Mouse (Mus musculus): ENCODE measurements at regions not wholly inside any gene's neighbourhood (a gene's known extent, or its start where the extent isn't known, plus 50 kb on each side); places are given as distances from the start of the nearest gene placed in this dataset.

DNA sequence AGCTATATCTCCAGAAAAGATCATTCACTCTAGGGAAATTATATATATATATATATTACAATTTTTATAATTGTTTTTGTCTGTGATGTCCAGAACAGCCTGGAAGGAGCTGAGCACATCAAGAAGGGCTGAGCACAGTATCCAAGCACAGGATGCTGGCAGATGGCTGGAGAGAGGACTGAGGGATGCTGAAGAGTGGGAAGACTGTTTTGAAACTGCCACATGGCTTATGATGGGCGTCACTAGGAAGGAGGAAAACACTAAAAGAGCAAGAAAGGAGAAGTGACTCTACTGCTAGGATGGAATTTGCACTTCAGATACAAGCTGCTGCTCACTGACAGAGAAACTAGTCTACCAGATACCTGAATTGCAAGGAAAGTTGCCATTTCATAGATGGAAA is 50.4 kb upstream of the Atg10 start:
- no peak for DNase-seq

DNA sequence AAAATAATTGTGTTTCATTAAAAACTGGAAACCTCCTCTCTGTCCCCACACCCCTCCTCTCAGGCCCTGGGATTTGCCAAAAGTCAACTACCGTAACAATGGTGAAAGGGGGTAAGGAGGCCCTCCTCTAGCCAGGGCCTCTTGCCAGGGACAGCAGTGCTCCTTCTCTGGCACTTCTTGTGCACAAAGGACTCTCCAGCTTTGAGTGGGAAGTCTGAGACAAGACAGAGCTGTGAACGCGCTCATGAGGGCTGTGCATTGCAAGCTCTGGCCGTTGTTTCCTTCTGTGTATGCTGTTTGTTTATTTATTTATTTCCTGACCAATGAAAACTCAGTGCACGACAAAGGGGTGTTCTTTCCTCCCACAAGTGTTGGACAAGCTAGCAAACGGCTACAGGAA is 50.8 kb upstream of the Atg10 start:
- DNase-seq = peak in 1 of 2 experiments; percentile 14

DNA sequence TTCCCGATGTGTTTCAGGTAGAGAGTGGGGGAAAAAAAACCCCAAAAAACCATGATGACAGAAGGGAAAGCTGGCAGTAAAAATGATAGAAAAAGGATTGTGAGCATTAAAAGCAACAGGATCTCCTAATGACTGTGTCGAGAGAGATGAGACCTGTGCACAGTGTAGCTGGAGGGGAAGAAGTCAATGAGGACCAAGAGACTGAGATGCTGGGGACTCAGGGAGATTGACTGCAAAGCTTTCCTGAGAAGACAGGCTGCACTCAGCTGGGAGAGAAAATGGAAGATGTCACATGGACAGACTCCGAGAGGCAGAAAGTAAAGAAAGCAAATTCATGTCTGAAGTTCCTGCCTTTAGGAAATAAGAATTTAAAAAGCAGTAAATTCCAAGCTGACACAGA is 55.7 kb upstream of the Atg10 start:
- DNase-seq = no peak

DNA sequence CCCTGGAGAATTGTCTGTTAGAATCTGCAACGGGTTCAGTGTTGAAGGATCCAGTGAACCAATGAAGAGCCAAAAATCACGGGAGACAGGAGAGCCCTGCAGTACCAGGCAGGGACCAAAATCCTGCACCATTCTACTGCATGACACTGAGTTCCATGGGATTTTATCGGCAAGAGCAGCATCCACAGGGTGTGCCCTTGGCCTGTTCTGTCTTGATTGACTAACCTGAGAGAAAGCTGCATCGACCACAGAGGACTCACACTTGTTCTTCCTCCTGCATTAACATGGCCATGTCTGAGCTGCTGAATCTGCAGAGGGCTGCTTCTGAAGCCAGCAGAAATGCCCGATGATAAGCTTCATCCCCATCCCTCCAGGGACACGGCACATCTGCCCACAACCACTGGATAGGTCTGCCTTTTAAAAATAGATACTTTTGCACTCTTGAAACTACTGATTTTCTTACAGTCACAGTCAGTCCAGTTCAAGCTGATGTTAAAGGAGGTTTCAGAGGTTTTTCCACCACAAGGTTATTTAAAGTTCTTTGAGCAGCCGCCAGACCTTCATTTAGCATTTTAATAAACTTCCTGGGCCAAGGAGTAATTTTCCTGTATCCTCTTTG is 71.9 kb upstream of the Atg10 start:
- no peak for DNase-seq

DNA sequence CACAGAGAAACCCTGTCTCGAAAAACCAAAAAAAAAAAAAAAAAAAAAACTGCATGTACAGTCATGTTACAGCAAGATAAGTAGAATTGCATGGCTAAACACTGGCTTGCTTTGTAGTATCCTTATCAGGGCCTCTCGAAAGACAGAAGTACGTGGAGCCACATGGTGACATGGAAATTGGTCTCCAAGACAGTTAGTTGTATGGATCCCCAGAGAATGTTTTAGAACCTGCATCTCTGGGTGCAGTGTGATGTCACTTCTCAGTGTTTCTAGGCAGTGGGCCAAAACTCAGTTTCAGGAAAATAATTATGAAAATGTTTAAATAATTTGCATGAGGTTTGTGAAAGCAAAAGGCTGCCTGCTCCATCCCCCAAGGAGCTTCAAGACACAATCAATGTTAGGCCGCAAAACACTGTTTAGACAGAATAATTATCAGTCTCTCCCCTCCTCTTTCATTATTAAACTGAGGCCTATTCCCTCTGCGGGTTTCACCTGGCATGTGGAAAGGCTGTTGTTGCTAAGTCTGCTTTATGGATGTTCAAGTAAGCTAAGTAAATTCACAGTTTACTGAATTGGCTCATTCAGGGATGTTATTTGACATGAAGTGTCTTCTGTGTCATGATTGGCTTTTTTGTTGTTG is 72.9 kb upstream of the Atg10 start:
- no peak for DNase-seq

DNA sequence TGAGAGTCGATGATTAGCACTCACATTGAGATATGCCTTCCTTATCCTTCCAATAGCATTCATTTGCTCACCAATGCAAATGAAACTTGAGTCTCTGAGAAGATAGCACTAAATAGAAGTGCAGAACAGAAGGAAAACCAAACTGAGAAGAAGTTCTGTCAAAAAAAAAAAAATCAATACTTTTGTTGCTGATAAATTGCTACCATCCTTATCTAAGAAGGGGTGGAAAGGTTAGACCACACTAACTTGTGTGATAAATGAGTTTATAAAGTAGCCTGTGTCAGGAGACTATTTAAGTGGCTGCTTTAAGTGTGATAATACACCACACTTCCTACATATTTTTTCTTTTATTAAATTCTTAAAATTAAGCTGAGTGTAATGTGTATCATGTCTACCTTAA is 78.1 kb upstream of the Atg10 start:
- DNase-seq = no peak

DNA sequence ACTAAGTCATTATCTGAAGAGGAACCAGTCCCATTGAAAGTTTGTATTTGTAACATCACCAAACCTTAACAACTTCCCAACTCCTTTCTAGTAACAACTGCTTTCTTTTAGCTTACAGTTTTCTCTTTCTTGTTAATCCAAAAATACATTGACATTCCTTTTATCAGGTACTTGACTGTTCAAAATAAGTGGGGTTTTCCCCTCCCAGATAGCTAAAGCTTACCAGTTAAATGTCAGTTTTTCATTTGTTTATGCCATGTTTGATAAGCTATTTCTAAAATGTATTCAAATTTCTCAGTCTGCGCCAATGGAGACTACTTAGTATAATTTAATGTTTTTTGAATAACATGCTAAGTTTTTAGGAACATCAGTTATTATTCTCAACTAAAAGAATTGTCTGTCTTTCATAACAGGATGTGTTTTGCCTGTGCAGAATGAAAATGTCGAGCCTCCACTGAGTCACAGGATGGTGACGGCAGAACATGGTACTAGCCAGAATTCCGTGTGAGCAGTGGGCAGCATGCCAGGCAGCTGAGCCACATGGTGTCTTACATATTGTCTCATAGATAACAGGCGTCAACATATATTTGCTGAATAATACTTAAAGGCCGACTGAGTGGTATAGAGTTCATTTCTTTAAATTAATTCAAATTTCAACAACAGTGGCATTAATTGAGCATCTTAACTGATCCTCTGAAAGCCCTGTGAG is 82.1 kb upstream of the Atg10 start:
- peak; percentile 15 to 57 for DNase-seq

DNA sequence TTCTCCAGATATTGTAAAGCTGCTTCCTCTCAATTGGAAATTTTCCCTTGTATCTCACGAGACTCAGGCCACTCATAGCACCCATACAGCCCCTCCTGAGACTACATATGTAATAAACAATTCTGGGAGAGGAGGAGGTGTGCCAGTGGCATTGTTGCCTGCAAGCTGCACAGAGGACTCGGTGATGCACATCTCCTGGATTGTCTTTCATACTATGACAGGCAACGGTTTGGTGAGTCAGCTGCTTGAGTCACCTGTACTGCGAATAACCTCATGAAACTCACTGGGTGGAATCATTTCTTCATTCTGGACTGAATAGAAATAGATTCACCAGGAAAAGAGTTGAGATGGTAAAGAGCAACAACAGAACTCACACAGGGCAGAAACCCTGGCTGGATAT is 82.8 kb upstream of the Atg10 start:
- no peak for DNase-seq

DNA sequence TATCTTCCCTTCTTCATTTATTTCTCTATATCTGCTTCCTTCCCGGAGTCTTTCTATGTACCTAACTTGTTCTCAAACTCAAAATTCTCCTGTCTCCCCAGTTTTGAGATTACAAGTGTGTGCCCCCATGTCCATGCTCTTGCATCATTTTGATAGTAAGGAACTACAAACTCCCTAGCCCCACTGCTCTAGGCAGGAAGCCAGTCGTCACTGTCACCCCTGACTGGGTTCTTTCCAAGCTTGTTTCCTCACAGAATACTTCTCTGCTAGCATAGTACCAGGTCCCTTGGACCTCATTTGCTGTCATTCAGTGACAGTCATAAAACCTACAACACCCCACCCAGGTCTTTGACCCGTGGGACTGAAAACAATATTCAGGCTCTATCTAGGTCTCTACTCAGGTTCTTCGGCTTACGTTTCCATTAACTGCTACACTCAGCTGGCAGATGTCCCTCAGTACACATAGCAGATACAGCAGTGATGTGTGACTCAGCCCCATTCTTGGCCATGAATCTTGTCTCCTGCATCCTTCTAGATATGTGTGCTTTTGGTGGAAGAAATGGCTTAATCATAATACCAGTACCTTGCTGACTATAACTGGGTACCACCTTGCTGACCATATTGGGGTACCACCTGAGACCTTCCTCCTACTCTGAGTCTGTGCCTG is 89.3 kb upstream of the Atg10 start:
- DNase-seq = no peak

DNA sequence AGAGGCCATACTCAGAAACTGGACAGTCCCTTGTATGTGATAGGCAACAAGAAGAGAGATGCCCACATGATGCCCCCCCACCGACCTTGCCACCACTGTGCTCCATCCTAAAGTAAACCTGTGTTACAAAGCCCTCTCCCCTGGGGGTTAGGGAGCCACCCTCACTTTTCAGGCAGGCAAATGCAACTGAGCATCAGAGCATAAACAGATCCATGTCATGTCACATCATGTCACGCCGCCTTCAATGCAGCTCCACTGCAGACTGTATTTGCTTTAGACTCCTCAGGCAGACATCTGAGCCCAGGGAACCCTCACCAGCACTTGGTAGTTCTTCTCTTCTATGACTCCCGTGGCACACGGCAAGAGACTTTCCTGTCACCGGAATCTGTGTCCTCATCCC is 98.6 kb upstream of the Atg10 start:
- DNase-seq = no peak

DNA sequence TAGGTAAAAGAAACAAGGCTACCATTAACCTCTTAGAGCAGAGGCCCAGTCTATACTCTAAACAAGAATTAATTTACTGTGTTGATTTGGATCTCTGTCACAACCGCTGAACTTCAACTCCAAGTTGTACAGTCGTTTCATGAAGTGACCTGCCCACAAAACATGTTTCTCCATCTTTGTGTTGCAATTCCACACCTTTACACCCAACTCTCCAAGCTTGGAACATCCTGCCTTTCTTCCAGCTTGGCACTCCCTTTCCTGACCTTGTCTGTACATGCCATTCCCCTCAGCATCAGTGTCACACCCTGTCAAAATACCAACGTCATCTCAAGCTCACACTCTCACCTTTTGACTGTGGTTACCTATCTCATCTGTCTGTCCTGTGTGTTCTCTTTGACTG is 103.1 kb upstream of the Atg10 start:
- no peak for DNase-seq

DNA sequence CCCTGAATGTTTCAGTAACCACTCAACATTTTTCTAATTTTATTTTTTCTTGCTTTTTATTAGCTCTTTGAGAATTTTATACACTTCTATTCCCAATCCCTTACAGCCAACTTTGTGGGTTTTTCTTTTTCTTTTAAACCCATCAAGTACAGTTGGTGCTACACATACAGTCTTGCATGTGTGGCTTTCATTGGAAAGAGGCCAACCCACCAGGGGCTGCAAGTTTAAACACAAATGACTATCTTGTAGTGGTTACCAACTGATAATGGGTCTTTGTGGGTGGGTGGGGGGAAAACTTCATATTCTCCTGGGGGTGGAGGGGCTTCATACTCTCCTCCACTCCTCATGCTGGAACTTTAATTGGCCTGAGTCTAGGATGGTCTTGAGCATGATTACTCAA is 110.5 kb upstream of the Atg10 start:
- no peak for DNase-seq

DNA sequence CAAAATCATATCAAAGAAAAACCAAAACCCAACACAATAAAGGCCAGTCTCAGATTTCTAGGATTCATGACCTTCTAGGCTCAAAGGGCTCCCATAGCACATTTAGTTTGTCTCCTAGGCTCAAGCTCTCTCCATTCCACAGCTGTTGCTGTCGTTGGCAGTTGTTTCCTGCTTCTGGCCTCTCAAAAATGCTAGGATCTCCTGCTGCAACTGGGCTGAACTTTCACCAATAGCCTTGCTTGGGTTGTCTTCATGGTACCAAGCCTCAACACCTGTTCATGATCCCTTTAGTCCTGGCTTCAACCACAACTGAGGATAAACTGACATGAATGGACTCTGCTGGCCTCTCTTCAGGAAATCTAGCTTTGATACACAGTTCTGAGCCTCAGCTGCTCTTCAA is 115.9 kb upstream of the Ssbp2 start:
- DNase-seq = no peak

DNA sequence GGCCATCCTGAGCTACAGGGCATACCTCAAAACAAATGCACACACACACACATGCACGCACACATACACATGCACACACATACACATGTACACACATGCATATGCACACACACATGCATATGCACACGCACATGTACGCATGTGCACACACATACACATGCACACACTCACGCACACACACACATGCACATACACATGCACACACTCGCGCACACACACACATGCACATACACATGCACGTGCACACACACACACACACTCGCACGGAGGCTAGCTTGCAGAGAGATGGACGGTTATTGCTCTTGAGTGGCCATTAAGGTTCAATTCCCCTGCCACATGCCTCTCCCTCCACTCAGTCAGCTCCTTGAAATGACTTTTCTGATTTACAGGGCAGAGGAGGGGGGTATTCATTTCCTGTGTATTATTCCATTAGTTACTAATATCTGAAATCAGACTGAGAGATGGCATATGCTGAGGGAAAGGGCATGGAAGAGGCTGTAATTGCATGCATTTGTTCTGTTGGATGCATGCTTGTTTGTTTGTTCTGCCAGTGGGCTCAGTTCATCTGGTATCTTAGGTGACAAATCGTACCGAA is 111.5 kb upstream of the Ssbp2 start:
- no peak for DNase-seq

DNA sequence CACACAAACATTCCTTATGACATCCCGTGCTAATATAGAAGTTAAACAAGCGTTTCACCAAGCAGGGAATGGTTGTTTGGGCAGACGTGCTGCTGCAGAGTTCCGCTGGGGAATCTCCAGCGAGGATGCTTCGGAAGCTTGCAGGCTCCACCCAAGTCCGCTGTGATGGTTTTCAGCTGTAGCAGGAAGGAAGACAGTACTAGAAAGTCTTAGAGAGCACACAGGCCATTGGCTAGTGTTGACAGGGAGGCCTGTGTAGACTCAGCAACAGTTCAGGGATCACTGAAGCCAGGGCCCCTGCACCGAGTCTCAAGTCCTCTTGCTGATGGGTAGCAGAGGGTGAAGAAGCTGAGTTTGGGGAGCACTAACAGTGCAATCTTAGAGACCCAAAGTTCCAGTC is 107.8 kb upstream of the Ssbp2 start:
- DNase-seq = no peak

DNA sequence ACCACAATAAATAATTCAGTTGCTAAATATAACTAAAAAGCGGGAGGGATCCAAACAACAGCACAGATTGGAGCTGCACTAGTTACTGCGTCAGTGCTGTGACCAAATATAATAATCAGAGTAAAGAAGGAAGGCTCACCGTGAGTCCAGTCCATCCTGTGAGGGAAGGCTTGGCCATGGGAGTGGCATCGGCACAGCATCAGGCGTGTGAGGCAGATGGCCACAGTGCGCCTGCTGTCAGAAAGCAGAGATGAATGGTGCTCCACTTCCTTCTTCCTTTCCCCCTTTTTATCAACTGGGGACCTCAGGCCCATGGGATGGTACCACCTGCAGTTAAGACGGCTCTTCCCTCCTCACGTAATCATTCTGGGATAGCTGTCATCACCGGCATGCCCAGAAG is 103.6 kb upstream of the Ssbp2 start:
- peak; percentile 35 to 50 for DNase-seq

DNA sequence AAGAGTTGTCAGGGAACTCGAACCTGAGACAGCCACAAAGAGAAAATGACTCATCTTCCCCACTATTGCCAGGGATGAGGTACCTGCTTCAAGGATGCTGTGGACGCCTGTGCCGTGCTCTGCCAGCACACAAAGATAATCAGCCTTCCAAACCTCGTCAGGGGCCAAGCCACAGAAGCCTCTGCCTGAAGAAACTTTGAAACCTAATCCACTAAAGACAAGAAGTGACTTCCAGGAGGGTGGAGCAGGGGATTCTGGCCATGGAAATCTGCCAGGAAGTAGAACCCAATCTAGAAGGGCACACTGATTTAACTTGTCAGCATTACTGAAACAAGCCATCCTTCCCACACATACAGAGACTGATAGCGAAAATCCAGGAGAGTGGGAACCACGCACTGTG is 100.0 kb upstream of the Ssbp2 start:
- DNase-seq = no peak

DNA sequence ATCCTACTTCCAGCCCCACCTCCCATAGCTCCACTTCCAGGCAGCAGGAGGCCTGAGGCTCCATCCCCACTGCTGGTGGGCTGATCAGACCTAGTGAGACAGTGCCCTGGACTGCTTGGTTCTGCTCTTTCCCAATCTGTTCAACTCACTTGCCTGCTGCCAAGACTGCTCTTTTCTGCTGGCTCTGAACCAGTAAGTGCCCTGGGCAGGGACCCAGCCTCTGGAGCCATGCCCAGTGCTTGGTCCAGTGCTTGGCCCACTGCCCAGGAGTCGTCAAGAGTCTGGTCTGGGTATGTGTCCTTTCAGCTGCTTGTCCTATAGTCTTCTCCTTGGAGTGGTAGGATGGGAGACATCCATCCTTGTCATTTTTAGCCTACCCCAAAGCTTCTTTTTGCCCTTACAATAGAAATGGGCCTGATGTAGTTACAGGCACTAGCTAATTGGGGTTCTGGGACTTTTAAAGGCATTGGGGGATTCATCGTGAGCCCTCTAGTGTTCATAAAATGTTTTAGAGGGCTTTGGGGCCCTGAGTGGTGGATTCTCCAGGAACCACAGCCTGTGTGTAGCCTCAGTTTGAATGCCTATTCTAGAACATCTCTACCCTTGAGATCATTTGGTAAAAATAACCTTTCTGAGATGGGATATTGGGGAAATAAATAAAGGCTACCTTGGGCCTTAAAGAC is 94.7 kb upstream of the Ssbp2 start:
- peak; percentile 100 for DNase-seq

DNA sequence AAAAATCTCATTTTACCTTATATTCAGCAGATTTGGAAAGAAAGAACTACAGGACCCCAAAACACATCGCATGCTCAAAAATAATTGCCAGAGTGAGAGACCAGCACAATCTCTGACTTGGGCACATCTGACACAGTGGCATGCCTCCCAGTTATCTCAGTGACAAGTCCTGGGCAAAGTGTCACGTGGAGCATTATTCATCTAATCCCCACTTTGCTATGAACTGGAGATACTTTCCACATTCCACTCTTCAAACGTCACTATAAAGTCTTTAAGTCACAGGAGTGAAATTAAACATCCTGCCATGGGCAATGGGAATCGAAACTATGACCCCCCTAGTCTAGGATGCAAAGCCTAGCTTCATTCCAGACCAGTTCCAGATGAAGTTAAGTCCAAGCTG is 93.5 kb upstream of the Ssbp2 start:
- no peak for DNase-seq

DNA sequence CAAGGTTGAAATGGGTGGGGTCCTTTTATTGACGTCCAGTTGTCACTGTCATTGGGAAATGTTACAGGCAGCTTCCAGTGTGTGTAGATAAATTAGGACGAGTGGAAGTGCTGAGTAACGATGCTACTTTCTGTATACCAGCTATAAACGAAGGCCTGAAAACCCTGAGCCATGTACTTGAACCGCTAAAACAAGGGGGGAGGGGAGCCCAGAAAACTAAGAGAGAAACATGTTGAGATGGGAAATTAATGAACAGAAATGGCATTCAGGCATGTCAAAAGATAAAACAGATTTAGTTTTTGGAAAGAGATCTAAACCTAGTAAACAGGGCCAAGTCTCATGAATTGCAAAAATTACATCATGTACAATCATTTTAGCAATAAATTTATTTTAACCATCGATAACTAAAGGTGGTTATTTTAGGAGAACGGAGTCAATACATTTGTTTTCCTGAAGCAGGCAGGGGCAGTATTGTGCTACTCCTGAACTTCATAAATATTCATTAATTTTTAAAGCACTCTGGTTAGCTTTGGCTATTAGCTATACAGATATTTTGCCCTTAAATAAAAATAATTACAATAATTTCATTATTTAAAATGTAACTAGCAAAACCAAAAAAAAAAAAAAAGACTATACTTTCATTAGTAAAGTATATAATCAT is 92.1 kb upstream of the Ssbp2 start:
- no peak for DNase-seq

DNA sequence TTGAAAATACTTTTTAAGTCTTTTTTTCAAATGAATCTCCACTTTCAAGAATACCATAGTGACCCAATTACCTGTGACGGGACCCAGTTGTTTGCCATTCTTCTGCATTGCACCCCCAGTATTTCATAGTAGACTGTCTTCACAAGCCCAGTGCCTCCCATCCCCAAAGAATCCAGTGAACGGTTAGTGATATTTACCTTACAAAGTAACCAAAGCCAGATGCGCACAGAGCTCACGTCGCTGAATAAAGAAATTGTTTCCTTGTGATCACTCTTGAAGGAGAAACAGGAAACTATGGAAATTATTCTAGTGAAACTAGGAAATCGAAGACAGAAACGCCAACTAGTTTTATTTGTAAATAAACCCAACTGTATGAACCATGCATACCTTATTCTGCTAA is 91.4 kb upstream of the Ssbp2 start:
- no peak for DNase-seq

DNA sequence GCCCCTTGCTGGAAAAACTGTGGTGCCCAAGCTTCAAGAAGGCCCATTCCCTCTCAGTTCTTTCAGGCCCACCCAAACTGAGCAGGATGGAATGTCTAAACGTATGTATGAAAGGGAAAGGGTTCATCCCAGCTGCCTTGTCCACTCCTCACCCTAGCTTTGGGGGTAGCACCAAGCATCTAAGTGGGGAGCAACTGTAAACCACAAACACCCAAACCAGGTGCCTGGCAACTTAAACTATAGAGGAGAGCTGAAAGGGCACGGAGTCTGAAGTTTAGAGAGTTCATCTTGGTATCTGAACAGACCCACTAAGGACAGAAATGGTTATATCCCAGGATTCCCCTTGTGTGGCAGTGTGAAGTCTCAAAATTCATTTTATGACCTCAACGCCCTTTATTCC is 90.1 kb upstream of the Ssbp2 start:
- no peak for DNase-seq
